Mouse (Mus musculus) lung, postnatal 0 days (tissue): ENCODE measurements at regions not wholly inside any gene's neighbourhood (a gene's known extent, or its start where the extent isn't known, plus 50 kb on each side); places are given as distances from the start of the nearest gene placed in this dataset.

ENCODE experiments used
- CTCF ChIP-seq: IDR thresholded peaks from 2 replicates; pipeline ENCODE4 v1.5.1; 2016; ENCODE audit warnings: antibody characterized with exemption, mild to moderate bottlenecking
- EP300 ChIP-seq: IDR thresholded peaks from 2 replicates; pipeline ENCODE4 v1.6.1; 2016; ENCODE audit warnings: antibody characterized with exemption, mild to moderate bottlenecking, control low read depth

DNA sequence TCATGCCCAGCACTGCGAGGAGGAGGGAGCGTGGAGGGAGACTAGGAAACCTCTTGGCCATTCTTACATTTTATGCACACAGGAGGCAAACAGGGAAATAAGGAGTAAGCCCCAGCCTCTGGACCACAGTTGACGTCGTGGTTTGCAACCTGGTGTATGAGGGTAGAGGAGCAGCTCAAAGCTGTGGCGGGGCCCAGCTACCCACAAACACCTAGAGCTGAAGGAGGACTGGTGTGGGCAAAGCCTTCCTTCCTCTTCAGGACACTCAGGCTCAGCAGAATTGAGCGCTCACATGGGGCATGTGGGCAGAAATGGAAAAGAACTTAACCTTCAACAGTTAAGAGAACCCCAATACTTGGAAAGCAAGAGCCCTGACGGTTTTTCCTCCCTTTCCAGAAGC is 113.2 kb upstream of the Klf14 start:
- no peak for TF ChIP-seq CTCF
- no peak for TF ChIP-seq EP300
